Mouse (Mus musculus) yolk sac, embryonic 10.5 days (tissue): ENCODE results near the gene Rnf121.

Experiments
- DNase-seq: peaks from one replicate; pipeline ENCODE4 v3.0.0-alpha.2; 2017; ENCODE audit warnings: low spot score

Rnf121 gene

DNA sequence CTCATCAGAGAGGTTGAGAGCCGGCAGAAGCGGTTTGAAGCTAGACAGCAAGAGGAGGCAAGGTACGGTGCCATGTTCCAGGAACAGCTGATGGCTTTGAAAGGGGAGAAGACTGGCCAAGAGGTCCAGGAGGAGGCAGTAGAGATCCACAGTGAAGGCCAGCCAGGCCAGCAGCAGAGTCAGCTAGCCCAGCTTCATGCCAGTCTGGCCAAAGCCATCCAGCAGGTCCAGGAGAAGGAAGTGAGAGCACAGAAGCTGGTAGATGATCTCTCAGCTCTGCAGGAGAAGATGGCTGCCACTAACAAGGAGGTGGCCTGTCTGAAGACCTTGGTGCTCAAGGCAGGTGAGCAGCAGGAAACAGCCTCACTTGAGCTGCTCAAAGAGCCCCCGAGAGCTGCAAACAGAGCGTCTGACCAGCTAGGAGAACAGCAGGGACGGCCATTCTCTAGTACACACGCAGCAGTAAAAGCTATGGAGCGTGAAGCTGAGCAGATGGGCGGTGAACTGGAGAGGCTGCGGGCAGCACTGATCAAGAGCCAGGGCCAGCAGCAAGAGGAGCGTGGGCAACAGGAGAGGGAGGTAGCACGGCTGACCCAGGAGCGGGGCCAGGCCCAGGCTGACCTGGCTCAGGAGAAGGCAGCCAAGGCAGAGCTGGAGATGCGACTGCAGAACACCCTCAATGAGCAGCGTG lies 65.7 kb downstream of the Rnf121 start:
- DNase-seq, result no peak

GRCm38 (mm10) chr7:101998194-101998927 lies 66.9 kb downstream of the Rnf121 start:
- DNase-seq, result peak; percentile 51

DNA sequence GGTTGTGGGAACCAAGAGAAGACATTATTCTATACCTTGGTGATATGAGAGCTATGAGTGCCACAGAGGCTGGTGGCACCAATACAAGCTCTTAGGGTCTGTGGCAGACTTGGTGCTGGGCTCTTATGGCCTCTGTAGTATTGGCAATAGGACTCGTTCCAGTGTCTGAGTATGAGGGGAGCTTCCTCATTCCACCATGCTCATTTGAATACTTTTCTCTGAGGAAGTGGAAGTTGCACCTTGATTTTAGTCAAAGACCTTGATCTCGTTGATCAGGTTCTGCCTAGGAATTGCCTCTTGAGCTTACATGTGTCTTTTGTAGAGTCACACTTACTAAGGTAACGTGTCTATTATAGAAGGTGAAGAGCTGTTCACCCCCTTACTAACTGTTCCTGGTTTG lies 71.0 kb downstream of the Rnf121 start:
- no peak for DNase-seq

GRCm38 (mm10) chr7:101985081-101985480 lies 80.2 kb downstream of the Rnf121 start:
- no peak for DNase-seq

GRCm38 (mm10) chr7:101982735-101983134 lies 82.5 kb downstream of the Rnf121 start:
- DNase-seq, result no peak

DNA sequence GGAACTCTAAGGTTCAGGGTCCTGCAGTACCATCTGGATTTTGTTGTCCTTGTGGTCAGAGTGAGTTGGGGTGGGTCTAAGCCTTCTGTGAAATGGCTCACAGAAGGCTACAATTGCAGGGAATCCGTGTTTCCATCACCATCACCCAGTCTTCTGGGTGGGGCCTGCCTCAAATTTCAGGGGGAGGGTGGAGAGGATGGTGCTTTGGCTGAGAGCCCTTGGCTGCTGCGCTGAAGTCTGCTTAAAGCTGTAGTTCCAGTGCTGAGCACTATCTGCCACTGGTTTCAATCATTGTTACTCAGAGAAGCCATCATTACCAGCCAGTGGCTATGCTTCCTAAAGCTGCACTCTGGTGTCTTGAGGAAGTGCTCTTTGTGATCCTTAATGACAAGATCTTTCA lies 90.8 kb downstream of the Rnf121 start:
- no peak for DNase-seq

DNA sequence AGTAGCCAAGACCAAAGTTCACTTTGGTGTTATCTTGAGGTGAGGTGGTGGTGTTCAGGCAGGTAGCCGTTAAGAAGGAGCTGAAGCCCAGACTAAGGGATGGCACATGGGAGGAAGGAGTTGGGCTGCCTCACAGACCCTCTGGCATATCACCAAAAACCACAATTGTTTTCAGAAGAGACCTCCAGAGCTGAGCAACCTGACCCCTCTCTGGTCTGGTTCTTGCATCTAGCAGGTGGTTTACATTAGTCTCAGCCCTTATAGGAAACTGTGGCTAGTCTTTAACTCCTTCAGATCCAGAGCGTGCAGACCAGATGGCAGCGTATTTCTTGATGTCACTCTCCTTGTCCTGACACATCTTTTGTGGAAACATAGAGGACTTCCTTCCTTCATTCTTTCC lies 91.5 kb downstream of the Rnf121 start:
- DNase-seq, result peak; percentile 32

- no peak for DNase-seq
Observed at GRCm38 (mm10) chr7:101971721-101972120, 93.5 kb downstream of the Rnf121 start.

DNA sequence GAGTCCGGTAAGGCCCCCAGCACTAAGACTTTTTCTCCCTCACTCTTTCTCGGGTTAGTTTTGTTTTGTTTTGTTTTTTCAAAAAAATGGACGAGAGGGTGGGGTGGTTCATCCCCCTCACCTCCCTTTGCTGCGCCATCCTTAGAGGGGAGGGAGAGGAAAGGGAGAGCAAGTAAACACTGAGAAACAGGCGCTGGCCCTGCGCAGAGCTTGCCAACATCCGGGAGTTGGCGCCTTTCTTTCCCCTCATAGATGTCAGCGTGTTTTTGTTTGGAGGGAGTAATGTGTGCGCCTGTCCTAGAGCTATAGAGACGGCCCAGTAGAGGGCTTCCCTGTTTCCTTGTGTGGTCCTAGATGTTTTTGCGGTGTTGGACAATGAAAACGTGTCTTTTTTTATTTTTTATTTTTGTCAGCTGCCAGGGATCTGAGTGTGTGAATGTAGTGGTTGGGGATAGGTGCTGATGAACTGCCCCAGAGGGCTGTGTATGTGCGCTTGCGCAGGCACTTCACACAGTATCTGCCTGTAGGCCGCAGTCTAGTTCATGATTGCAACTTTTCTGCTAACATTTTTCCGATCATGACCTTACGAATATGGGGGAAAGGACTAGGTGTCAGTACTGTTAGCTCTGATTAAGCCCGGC lies 94.3 kb downstream of the Rnf121 start:
- DNase-seq, result peak; percentile 78

- peak; percentile 86 for DNase-seq
Observed at GRCm38 (mm10) chr7:101970429-101970775, 94.9 kb downstream of the Rnf121 start.

DNA sequence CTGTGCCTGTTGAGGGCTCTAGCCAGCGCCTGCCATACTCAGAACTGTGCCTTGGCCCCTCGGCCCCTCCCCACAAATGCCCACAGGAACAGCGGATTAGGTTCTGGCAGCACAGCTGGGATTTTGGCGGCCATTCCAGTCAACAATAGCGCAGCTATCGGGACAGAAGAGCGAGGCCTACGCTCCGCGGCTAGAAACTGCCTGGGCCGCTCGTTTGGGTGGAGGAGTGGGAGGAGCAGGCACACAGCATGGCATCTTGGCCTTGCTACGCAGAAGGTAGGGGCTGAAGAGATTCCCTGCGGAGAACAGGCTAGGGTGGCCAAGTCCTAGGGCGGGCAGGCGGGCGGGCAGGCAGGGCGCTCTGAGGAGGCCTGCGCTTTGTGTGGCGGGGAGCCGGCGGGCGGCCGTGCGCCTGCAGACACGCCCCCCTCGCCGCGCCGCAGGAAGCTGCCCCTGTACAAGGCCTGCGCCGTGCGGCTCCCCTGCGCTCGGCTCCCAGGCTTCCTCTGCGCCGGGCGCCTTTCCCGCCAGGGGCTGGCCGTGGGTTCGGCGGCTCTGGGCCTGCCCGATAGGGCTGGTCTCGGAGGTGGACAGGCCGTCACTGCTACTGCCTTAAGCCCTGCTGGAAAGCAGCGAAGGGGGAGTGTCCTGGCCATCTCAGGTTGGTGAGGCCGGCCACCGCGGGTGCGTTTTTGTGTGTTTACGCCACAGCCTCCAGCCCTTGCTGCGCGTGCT lies 95.4 kb downstream of the Rnf121 start:
- peak; percentile 90 for DNase-seq
